Mouse (Mus musculus) frontal cortex, adult (tissue): ENCODE data around the gene Map3k12.

Source experiments
- ATAC-seq: cut with Nextera tagmentation; 2 replicates; pipeline ENCODE4 v1.9.2; 2017; ENCODE audit warnings: mild to moderate bottlenecking, moderate library complexity, mixed read lengths; ENCODE audit not compliant: low TSS enrichment

Map3k12 gene

DNA sequence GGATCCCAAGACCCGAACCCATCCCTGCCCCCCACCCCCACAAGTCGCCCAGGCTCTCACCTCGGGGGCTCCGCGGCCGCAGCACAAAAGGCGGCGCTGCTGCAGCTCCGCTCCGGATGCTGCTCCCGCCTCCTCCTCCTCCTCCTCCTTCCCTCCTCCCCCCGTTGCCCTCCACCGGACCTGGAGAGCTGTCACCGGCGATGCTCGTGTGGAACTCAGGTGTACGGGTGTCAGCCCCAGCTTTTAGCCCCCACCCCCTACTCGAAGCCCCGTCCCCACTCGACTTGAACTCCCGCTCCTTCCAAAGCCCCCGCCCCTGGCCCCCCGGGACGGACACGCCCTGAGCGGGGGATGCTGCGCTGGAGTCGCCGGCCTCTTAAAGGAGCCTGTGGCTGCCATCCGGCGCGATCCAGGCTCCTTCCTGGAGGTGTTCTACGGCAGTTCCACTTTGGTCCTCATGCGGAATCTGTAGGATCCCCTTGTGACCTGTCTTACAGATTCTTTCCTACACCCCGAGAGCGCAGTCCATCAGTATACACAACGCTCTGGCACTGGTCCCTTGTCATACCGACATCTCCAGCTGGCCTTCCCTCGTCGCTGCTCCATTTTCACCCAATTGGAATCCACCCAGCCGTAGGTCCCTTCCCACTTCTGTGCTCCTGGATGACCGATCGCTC, at the start of gene Map3k12:
Map3k12 (minus strand) TSS at position 337 of the 677 bp plus-strand sequence.
- ATAC-seq, result peak; percentile 18; the same call in 1 of the 2 replicates

DNA sequence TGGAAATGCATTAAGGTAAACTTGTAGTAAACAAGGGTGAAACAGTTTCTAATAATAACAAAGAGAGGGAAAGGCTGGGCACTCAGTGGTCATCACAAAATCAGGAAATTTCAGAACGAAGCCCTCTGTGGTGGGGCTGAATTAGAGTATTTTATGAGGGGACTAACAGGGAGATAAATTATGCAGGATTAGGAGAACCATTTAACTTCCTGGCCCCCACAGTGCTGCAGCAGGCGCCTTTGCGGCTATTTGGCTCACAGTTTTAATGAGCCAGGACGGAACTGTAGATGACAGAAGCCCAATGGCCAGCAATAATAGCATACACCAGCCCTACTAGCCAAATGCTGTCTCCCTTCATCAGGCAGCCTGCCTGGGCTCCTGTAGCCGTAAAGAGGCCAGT, 46.8 kb upstream of the Map3k12 start:
- no peak for ATAC-seq

DNA sequence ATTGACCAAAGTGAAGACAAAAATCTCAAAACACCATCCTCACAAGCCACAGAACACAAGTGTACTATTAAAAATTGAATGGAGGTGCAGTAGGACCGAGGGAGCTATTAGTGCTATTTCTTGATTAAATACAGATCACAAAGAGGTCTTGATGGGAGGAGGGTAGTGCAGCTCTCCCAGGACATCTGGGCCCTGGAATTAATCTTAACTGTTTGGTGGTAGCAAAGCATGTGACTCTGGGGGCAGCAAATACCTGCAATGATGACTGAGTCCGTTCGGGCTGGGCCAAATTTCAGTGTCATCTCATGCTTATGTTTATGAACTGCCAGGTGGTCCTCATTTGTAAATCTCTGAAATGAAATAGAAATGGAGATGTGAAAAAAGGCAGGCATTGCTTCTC, 46.2 kb upstream of the Map3k12 start:
- ATAC-seq, result no peak

DNA sequence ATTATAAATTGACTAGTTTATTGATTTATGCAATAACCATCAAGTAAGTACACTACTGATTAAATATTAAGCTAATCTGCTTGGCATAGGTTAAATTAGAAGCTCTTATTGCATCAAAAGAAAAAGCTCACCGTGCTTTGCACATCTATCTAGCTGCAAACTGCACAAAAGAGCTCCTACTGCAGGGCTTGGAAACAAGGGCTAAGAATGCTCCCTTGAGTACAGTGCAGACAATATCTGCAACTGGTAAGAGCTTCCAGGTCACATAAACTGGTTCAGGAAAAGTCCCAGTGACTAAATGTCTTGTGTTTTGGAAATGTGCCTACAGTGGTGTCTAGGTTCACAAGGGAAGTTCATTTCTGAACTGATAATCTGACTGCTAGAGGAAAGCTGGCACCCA, 45.6 kb upstream of the Map3k12 start:
- ATAC-seq, result no peak

DNA sequence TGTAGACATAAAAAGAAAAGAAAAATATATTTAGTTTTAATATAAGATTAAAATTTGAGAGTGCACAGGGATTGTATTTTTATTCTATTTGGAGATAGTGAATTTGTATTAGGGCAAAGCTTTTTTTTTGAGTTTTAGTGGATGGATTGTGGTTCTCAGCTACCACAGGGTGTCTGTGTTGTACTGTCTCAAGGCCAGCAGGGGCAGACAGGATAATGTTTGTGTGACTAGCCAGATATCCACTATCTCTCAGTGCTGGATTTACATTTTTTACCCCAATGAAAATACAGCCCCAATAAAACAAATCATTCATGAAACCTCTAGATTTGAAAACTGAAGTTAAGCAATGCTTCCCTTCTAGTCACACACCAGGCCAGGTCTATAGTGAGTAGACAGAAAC, 40.7 kb upstream of the Map3k12 start:
- ATAC-seq, result no peak

DNA sequence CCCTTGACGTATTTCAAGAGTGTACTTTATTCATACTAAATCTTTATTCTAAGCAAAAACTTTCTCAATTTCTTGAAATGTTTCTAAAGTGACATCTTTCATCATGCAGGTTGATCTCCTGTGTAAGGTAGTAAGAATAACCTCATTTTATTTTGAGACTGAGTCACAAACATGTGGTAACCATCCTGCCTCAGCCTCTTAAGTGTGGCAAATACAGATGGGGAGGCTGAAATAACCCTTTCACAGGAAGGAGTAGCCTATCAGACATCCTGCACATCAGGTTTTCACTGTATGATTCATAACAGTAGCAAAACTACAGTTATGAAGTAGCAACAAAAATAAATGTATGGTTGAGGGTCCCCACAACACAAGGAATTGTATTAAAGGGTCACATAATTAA, 38.7 kb upstream of the Map3k12 start:
- no peak for ATAC-seq

DNA sequence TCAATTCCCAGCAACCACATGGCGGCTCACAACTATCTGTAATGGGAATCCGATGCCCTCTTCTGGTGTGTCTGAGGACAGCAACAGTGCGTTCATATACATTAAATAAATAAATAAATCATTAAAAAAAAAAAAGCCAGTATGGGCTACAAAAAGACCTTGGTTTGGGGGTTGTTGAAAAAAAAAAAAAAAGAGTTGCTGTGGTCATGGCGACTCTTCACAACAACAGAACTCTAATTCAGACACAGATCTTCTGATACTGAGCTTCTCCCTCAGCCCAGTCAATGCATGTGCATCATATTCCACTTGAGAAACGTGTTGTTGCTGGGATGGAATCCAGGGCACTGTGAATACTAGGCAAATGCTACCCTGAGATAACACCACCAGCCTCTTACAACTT, 35.7 kb upstream of the Map3k12 start:
- no peak for ATAC-seq

DNA sequence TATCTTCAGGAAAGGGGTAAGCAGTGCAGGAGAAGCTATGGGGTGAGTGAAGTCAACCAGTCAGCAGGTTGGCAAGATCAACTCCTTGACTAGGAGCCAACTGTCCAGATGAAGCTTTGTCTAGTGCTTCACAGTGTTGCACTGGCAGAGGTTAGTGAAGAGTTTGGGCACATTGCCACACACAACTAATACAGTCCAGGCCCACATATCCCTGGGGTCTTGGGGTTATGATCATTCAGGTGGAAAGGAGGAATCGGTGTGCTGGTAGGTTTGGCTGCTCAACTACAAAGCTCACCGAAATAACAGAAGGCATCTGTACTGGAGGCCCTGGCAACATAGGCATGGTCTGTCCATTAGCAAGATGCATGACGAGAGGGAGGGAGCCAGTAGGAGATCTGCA, 30.6 kb upstream of the Map3k12 start:
- ATAC-seq, result peak; percentile 38; the same call in 1 of the 2 replicates

DNA sequence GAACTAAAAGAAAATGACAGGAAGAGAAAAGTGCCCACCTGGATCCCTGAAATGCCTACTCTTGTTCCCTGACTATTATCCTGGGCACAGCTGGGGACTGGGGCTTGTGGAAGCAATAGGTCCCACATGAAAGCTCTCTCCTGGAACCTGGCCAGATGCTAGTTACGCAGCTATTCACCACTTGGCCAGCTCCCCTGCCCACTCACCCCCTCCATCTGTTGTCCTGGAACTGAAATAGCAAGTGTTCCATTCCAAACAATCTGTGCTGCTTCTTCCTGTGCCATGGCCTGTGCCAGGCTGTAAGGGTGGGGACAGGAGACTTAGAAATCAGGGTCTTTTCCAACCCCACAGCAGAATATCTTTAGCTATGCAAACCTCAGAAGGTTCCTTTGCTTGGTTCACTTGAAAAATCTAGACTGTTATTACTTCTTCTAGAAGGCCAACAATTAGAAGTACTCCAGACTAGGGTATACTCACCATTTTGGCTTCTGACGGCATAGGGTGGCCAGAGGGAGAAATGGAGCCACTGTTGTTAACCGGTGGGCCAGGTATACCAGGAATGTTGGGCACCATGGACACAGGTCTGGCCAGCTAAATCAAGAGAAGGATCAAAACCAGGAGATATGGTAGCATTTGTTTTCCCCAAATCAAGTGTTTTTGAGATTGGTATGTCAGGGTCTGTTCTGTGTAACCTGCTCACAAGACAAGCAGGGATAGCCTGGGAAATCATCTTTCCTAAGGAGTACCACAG, 30.0 kb upstream of the Map3k12 start:
- ATAC-seq, result peak; percentile 91

DNA sequence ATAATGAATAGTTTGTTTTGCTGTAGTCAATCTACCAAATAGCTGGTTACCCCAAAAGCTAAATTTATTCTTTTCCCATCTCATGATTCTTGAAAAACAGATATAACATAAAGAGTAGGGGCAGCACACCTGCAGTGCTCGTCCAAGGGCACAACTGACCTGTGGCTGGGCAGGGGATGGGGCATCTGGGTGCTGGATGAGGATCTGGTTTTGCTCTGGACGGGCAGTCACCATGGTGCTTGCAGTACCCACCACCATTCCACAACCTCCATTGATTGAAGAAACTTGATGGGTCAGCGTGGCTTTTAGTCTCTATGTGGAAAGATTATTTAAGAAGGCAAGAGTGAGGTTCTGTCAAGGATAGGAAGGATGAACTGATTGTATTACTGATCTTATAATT, 29.4 kb upstream of the Map3k12 start:
- ATAC-seq, result no peak

DNA sequence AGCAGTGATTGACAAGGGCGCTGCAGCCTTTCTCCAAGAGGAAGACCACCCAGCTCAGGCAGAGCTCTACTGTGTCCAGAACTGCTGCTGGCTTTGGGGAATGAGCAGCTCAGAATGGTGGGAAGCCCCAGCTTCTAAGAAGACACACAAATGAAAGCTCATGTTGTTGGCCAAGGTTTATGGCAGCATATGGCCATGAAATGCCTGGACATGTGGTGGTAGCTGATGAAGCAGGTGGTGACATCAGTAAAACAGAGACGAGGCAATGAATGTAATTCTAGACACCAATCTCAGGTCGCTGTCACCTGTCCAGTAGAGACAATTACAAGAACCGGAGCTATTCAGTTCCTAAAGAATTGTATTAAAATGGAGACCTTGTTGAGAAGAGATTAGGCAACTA, 27.9 kb upstream of the Map3k12 start:
- ATAC-seq, result no peak

DNA sequence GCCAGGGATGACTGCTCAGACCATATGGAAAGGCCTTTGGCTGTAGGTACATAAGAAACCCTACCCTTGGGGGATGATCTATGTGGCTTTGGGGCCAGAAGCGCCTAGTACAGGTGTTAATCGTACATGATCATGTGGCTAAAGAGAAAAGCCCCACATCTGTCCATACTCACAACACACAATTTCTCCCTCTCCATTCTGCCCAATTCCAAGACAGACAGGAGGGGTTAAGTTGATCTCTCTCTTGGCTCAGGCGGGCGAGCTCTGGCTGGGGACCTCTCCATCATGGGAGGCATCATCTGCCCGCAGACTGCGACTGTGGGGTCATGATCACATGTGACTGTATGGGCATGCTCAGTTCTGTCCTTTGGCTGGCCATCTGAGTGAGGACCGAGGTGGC, 17.1 kb upstream of the Map3k12 start:
- no peak for ATAC-seq

DNA sequence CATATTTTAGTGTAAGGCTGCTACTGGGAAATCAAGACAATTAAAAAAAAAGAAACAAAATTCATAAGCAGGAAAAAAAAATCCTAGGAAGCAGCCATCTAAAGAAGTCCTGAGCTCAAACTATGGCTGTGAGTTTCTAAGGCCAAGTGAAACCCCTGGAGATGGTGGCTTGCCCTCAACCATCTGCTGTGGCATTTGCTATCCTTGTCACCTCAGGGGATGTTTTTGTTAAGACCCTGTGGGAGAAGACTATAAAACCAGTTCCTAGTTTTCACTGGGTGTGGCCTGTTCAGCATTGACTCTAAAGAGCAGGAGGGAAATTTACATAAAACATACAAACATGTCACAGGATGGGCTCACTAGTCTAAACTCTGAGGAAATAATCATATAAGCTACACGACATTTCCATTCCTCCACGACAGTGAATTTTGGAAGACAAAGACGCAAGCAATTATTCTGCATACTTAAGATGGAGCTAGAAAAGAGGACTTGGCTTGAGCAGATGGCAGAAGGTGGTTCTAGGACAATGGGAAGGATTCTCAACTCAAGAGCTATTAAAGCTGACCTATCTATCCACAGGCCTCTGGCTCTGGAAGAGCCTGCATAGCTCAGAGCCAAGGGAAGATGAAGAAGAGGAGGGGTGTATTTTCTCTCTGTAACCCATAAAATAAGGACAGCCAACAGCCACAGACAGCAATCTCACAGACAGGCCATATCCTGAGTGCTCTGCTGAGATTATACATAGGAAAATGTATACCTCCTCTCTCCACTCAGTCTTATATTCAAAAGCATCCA, 15.4 kb upstream of the Map3k12 start:
- no peak for ATAC-seq

DNA sequence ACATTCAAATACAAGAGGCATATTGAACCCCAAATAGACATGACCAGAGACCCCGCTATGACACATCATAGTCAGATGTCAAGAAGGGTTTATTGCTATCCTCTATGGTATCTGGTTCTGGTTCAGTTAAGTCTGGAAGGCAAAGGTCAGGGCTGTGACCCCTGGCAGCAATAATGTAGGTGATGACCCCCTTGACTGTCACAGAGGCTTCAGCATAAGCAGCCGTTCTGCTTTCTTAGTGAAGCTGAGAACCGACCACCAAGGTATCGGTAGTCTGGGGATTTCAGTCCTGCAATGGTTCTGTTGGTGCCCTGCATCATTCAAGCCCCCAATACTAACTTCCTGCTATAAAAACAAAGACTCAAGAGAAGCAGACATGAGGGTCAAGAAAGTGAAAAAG, 14.7 kb upstream of the Map3k12 start:
- ATAC-seq, result no peak

DNA sequence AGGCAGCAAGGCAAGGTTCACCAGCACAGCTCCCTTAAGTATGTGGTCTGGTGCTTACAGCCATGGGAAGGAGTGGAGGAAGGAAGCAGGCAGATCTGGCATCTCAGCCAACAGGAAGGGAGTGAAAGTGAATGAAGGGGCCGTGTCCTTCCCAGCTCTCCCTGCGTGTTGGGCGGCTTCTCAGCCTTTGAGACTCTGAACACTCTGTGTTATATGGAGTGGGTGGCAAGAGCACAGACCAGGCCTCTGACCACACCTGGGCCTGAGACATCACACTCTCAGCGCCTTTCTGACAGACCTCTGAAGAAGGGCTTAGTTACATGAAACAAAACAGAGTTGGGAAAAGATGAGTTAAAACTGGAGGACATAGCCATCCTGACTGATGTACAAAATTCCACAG, 13.7 kb upstream of the Map3k12 start:
- no peak for ATAC-seq

DNA sequence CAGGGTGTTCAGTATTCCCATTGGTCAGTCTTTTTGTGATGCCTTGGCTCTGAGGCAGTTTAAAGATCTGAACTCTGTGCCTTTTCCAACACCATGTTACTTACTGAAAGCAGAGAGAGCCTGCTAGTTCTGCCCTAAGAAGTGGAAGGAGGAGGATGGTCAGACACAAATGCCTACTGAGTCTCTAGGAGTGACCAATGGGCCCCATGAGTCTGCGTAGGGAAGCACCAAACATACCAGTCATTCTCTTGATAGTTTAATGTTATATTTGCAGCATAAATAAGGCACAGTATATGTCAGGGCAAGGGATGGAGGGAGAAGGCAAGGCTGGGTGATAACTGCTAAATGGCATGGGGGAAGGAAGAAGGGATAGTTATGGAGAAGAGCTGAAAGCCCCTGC, 11.5 kb upstream of the Map3k12 start:
- ATAC-seq, result no peak

DNA sequence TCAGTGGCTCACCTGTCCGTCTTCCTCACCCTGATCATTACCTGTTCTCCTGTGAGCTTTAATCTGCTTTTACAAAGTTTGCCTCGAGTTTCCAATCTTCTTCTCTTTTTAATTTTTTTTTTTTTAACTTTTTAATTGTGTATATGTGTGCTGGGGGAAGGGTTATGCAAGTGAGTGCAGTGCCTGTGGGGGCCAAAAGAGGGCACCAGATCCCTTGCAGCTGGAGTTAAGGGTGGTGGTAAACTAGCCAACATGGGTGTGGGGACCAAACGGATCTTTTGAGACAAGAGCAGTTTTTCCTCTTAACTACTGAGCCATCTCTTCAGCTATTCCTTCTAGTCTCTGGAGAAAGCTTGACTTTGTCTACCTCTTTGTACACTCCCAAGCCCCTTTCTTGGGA, 11.1 kb upstream of the Map3k12 start:
- no peak for ATAC-seq

DNA sequence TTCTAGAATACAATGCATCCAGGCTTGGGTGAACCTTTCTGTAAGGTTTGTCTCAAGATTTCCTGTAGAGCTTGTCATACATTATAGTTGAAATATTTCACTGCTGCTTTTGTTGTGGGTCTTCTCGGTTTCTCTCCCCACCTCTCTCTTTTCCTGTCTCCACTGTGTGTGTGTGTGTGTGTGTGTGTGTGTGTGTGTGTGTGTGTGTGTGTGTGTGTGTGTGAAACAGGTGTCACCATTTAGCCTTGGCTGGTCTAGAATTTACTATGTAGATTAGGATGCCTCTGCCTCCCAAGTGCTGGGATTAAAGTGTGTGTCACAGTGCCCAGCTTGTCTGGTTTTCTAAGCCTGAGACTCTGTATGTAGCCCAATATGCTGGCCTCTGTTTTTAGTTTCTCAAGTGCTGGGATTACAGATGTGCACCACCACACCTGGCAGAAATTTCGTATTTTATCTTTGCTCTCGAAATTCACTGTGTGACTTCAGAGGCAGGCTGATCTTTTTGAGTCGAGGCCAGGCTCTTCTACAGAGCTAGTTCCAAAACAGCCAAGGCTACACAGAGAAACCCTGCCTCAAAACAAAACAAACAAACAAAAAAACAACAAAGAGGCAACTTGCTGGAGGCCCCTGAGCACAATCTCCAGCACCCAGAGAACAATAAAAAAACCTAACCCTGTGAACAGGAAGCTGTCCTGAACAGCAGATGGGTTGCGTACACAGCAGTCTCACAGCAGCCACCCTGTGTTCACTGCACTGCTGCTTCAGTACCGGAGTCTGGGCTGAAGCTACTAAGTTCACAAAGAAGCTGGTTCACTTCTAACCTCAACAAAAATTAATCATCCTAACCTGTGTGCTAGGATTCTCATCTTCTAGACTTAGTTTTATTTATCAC, 9.5 kb upstream of the Map3k12 start:
- ATAC-seq, result no peak

DNA sequence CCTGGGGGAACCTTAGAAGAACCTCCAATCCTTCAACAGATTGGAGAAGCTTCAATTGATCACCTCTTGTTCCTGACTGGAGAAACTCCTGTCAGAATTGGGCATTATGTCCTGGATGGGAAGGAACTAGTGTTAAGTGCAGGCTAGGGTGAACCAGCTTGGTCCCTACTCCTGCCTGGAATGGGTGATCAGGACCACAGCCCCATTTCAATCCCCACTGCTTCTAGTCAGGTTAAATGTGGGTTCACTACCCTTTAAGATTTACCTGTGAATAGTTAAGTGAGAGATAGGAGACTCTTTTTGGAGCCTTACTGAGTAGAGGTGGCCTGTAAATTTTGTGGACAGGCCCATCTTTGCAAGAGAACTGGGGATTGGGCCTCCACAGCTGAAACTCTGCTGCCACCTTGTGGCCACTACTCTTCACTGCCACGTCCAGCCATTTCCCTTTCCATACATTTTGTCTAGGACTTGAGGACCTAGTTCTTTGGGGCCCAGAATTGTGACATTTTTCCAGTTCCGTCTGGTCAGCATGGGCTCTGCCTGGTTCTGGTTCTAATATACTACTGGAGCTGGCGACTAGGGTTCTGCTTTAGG, 8.1 kb upstream of the Map3k12 start, which contains the start of gene Npff:
Npff (minus strand) TSS at position 51 of the 594 bp plus-strand sequence.
- peak; percentile 64; the same call in 1 of the 2 replicates for ATAC-seq

DNA sequence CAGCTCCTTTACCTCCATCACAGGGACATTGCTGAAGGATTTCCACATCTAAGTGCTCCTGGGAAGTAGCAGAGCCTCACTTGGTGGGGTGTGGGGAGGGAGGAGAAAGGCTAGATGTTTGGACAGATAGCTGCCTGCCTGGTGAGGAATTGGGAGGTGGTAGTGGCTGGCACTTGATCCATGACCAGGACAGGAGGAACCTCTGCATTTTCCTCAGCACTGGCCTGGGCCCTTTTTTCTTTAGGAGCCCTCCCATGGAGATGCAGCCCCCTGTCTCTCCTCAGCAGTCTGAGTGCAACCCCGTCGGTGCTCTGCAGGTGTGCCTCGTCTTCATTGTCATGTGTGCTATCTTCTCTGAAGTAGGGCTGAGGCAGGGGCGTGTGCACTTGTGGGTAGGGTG, 4.6 kb upstream of the Map3k12 start:
- no peak for ATAC-seq

DNA sequence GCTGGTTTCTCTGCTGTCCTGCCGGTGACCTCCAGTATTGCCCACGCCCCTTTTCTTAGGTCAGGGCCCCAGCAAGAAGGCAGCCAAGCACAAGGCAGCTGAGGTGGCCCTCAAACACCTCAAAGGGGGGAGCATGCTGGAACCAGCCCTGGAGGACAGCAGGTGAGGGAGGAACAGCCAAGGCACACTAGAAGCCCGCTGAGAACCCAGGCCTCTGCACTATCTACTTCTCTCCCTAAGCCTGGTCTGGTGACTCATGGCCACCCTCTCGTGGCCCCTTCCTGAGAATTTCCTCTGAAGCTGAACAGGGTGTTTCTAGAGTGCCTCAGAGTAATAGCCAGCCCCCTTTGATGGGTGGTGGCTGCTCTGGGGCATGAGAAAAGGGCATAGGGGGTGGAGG, 3.6 kb upstream of the Map3k12 start:
- ATAC-seq, result no peak
